Mouse (Mus musculus) frontal cortex, adult 2 months (tissue): ENCODE data around the gene Dapl1. TPM values are rescaled to one million over a fixed set of nuclear protein-coding genes. Genes with fewer than 3 reads are reported as not detected.

Source experiments
- DNase-seq, 2 experiments: peaks; one replicate each; pipeline ENCODE4 v3.0.0; 2022; ENCODE audit warnings: low spot score in 1 of 2; ENCODE audit errors: extremely low spot score in 1 of 2
- polyA plus RNA-seq: library from polyadenylated mRNA; depleted of rRNA; stranded (reverse); fragments of >200 nt; gene quantifications from 2 replicates; pipeline ENCODE4 v1.2.3, GENCODE M21; 2012; rRNA removed

Gene Dapl1
- polyA plus RNA-seq, 1 experiment, result 1.7 TPM

DNA sequence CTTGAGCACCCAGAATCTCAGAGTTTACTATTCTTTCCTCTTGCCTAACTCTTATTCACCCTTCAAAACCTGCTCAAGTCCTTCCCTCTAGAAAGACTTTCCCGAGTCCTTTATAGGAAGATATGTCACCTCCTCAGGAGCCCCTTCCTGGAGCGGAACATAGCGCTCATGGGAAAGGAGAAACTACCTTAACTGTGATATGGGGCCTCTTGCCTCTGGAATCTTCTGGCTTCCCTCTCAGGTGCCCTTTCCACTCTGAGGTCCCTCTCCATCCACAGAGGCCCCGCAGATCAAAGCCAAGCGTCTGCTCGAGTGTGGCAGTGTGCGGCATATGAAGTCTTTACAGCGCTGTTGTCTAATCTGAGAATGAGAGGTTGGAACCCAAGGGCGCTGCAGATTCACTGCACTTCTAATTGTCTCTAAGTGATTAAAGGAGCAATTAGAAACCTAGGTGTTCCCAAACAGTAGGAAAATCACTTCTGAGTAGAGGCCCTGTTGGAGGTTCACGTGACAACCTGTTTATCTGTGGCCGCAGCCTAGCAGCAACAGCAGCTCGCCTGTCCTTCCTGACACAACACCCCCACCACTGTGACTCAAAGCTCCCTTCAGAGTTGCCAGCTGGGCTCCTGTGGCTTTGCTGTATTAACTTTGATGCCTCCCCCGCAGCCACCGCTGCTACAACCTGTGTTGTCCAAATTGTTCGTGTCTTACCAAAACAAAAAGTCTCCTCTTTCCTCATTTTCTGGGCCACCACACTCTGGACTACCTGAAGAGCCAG is 49.7 kb downstream of the Dapl1 start:
- no peak for DNase-seq

DNA sequence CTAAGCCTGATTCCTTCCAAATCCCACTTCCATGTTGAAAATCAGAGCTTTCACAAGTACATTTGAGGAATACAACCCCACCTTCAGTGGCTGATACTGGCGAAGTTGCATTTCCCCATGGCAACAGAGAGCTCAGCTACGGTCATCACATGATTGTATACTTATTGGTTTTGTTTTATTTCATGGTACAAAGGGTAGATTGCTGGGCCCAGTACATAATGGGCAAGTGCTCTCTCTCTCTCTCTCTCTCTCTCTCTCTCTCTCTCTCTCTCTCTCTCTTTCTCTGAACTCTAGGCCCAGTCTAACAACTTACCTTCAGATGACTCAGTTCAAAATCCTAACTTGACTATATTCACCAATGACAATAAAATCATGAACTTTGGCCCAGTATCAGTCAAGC is 52.5 kb downstream of the Dapl1 start:
- DNase-seq, result no peak

DNA sequence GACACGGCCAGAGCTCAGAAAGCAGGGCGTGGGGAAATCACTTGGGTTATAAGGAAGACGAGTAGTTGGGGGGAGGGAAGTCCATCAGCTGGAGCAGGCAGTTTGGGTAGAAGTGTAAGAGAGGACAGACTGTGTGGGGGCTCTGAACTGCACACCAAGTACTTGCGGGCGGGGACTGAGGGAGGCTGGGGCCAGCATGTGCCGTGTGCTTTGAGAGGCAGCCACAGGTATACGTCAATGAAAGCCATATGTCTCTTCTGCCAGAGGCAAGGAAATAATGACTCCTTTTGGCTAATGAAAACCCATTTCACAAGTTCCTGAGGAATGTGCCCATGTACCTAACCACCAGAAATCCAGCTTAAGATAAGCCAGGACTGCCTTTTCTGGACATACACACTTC is 53.6 kb downstream of the Dapl1 start:
- no peak for DNase-seq

DNA sequence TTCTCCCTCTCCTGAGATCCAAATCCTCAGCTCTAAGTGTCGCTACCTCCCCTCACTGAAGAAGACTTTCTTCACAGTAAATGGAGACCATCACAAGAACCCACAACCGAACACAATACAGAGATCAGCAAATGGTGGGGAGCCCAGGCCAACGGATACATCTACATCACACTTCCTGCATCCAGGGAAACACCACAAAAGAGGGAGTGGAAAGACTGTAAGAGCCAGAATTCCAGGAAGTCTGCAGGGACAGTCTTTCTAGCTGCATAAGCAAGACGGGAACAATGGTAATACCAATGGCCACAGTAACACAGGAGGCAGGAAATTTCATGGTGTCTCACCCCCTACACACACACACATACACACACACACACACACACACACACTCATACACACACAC is 55.3 kb downstream of the Dapl1 start:
- no peak for DNase-seq

DNA sequence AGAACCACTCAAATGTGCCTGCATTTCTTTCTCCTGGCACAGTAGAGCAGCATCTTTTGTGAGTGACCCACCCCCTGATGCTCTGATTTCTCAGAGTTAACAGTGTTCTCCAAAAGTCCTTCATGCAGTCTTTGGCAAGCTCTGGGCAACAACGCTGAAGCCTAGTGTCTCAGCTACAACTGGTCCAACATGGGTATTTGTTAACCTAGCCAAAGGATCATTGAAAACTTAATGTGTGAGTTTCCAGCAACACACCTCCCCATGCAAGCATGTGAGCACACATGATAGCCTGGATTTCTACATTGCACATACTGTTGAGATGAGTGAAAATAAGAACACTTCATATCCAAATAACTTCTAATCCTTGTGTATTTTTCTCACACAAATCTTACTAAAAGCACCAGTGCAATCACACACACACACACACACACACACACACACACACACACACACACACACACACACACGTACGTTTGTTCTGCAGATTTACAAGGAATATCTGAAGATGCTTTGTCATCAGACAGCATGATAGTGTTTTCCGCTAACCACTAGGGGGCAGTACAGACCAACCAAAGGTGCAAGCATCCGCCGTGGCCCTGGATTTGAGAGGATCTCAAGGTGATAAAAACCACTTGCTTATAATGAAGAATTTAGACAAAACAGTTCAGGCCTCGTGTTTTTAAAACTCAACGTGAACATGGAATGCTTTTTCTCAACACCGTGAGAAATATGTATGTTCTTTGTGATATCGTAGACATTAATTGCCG is 56.9 kb downstream of the Dapl1 start:
- peak; percentile 60 to 94 for DNase-seq

DNA sequence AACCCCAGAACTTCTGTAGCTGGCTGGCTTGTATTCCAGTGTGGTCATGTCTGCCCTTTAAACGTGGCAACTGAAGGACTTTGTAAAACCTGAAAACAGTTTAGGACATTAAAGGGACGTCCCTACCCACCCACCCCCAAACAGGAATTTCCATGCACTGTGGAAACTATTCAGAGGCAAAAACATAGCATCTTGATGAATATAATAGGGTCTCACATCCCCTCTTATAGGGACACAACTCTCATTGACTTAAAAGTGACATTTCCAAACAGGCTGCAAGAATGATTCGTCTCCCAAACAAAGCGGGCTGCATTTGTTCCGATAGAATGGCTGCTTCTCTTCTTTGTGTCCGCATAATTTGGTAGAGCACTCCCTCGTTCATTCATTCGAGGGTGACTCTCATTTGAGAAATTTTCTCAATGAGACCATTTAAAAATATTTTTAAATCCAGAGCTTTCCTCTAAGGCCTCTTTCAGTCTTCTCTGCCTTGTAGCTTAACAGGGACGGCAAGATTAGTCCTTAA is 59.2 kb downstream of the Dapl1 start:
- no peak for DNase-seq

DNA sequence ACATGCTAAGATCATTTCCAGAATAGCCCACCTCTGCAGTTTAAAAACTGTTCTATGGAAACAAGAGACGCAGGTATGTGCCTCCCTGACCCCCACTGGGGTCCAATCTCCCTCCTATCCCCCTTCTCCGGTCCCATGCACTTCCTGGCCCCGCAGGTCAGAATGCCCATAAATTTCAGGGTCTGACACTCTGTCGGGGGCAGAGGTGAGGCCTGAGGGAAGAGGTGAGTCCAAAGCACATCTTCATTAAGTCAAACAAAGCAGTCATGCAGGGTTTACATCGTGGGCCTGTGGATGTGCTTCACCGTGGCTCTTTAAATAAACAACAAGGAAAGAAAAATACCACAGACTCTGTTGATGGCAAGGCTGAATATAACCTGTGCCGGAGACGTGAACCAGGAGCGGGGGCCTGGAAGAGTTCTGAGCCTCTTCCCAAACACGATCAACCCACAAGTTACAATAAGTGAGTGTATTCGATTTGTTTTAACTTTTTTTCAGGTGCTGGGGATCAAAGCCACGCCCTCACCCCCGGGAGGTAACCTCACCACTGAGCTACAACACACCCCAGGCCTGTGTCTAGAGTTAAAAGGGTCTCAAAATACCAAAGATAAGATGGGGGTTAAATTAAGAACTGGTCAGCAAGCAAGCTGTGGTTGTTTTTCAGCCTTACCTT is 59.9 kb downstream of the Dapl1 start:
- DNase-seq, result no peak

DNA sequence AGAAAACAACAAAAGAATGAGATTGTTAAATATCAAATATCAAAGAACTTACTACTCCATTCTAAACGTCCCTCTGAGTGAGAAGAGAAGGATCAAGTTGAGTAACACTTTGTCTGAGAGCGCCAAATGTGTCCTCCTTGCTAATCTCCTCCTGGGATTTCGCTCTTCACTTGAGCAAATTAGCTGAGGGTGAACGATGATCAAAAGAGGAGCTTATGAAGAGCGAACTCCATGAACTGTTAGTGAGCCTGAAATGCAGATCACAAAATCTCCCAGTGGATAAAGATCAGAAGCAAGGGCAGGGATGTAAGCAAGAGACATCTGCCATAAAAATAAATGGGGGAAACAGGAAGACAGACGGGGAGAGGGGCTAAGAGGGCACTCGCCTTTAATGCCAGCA is 60.5 kb downstream of the Dapl1 start:
- DNase-seq, result no peak

DNA sequence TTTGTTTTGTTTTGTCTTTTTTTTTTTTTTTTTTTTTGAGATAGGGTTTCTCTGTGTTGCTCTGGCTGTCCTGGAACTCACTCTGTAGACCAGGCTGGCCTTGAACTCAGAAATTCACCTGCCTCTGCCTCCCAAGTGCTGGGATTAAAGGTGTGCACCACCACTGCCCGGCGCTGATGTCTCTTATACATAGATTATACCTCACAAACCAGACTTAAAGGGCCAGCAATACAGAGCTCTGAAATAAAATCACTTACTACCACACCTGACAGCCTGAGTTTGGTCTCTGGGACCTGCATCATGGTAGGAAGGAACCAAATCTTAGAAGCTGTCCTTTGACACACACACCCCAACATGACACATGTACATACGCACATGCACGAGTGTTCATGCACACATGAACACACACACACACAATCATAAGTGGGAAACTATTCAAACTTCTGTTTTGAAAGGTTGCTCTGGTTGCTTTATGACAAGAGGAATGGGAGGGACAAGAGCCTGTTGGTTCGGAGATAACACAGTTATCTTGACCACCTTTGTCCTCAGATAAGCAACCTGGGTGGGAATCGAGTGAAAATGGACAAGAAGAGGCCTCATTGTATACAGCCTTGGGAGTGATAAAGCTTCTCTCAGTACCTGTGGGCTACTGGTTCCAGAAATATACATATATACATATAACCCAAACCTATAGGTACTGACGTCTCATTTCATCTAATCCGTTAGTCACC is 63.1 kb downstream of the Dapl1 start:
- DNase-seq, result no peak

DNA sequence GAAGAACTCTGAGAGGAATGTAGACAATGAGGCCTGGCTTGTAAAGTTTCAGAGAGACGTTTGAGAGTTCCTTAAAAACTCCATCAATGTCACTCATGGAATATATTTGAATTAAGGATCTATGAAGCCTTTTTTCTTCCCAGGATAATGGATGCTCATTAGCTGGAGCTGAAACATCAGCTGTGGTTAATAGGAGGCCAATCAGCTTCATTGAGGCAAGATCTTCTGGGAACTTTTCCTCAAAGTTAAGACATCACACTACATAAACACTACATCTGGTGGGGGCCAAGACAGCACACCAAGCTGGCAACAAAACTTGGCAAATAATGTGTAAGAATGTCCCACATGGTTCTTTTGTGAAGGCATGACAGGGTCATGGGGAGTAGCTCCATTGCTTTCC is 68.3 kb downstream of the Dapl1 start:
- DNase-seq, result no peak

DNA sequence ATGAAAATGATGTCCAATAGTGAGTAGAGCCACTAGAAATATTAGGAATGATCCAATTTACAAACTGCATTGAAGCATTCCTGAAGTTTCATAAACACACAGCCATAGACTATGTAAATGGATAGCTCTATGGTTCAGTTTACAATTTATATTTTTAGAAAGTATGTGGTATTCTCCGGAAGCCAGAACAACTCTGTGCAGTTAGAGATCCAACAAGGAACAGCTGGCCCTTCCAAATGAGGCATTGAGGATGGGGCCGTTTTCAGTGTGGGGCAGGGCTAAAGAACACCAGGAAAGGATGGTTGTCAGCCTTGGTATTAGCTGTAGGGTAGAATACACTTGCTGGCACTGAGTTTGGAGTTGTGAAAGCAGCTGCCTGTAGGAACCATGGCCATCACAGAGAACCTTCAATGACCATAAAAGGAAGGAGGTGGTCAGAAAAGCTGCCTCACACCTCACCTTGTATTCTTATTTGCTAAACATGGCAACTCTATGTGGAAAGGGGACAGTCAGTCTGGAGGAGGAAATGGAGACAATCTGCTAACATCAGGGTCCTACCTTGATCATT is 70.0 kb downstream of the Dapl1 start:
- DNase-seq, result no peak

Other genes with a start within 250 kb of the Dapl1 start
- gene Tanc1, start 127.4 kb downstream of the Dapl1 start, polyA plus RNA-seq, result 8.2 and 10.2 TPM in 2 replicates